ENCODE assay signal across 8 mouse cellular contexts in genomic region chr10:60685764-60686640, GRCm38 (mm10). TPM values are rescaled to one million over a fixed set of nuclear protein-coding genes. Genes with fewer than 3 reads are reported as not detected.
DNase-seq lines count a peak whose midpoint lies in the region; ATAC-seq and TF ChIP-seq lines count a peak whose summit lies in the region.

No protein-coding gene starts in this region.

- no peaks in the 10 kb centered on the region for H3K36me3 ChIP-seq in testis, adult 2 months (ENCODE audit: control insufficient read depth, insufficient read depth, low read length)
- H3K36me3 ChIP-seq in limb, embryonic 13.5 days = no peaks in the 10 kb centered on the region

- peak; percentile 20 for DNase-seq in embryo, embryonic 10.5 days (ENCODE audit: low spot score)
- DNase-seq in embryo, embryonic 10 days (ENCODE audit: low spot score) = no peak
- no peak for DNase-seq in testis, postnatal 14 days (ENCODE audit: low spot score)
- DNase-seq in testis, postnatal 10 days (ENCODE audit: low spot score) = peak; percentile 66
- no peak for DNase-seq in layer of hippocampus, postnatal 14 days (ENCODE audit: low spot score in 2 of 2)
- no peak for DNase-seq in cerebellum, adult 11 months

- no peaks in the 10 kb centered on the region for H3K27me3 ChIP-seq in testis, adult 2 months (ENCODE audit: control insufficient read depth, insufficient read depth, low read length)
- peaks cover 81% of the 10 kb centered on the region for H3K27me3 ChIP-seq in limb, embryonic 13.5 days

- H3K27ac ChIP-seq in testis, adult 2 months (ENCODE audit: control insufficient read depth, insufficient read depth, low read depth, low read length) = no peak overlapping the region
- no peak overlapping the region for H3K27ac ChIP-seq in limb, embryonic 13.5 days

- no peaks in the 10 kb centered on the region for H3K9me3 ChIP-seq in limb, embryonic 13.5 days

- no peak for TF ChIP-seq POLR2A in testis, adult 2 months (IDR thresholded peaks at IDR 0.05; ENCODE audit: control insufficient read depth, low read depth, low read length)

- H3K4me2 ChIP-seq in limb, embryonic 13.5 days (replicated peaks) = peak overlapping the region; percentile 100

- peak overlapping the region; percentile 69; the same call in 1 of the 2 replicates for H3K9ac ChIP-seq in limb, embryonic 13.5 days

- WGBS in limb, embryonic 13.5 days = 5% methylated on average over 50 of the region's 50 CpGs

- no peak for ATAC-seq in limb, embryonic 13.5 days (ENCODE audit: low FRiP score, low read depth)

- peak overlapping the region; percentile 53 for H3K4me3 ChIP-seq in testis, adult 2 months (ENCODE audit: control insufficient read depth, low read depth, low read length)
- H3K4me3 ChIP-seq in limb, embryonic 13.5 days = peak overlapping the region; percentile 64

- TF ChIP-seq CTCF in testis, adult 2 months (IDR thresholded peaks at IDR 0.05; ENCODE audit: control insufficient read depth, insufficient read depth, insufficient replicate concordance, low read depth, low read length) = no peak

- H3K4me1 ChIP-seq in testis, adult 2 months (ENCODE audit: control insufficient read depth, insufficient read depth, low read length) = peaks cover 12% of the 10 kb centered on the region
- peaks cover 15% of the 10 kb centered on the region for H3K4me1 ChIP-seq in limb, embryonic 13.5 days

RNA-seq across cellular contexts. Expression of gene Cdh23, which starts 10.3 kb away (rescaled TPM):
- 34.4 and 37.4 TPM in 2 replicates for polyA plus RNA-seq in testis, adult 2 months (2012; rRNA removed)
- 1.1 TPM in 2 replicates for polyA plus RNA-seq in limb, embryonic 13.5 days (2015; fragmentation: Nextera tagmentation; extraction: Ambion mirVana)
- 1 to 10 TPM; 3.3 to 4.0 TPM for total RNA-seq in layer of hippocampus, postnatal 14 days (2021)

Comparison
In these comparisons a context has a peak if more than half of its experiments do, and no peak if none do; other contexts are left out.
1. DNase-seq: peak in embryo, embryonic 10.5 days (single experiment) and testis, postnatal 10 days (single experiment); none in embryo, embryonic 10 days (single experiment), testis, postnatal 14 days (single experiment), layer of hippocampus, postnatal 14 days (0 of 2) and cerebellum, adult 11 months (single experiment).
2. RNA of gene Cdh23, which starts 10.3 kb away (polyA plus RNA-seq): 34.4 to 37.4 TPM in testis, adult 2 months; 1.1 TPM in limb, embryonic 13.5 days; every median in the first group is over 10 times any median in the second.